Mouse (Mus musculus) B cell, adult 2 months (primary cell): Measurements from ENCODE around the gene Card6.

Experiments
- DNase-seq, 2 experiments: peaks; one replicate each; pipeline ENCODE4 v3.0.0; 2022

The Card6 gene

GRCm38 (mm10) chr15:5129111-5129805 is 20.9 kb upstream of the Card6 start:
- DNase-seq: no peak

GRCm38 (mm10) chr15:5128176-5128940 is 20.0 kb upstream of the Card6 start:
- no peak for DNase-seq

GRCm38 (mm10) chr15:5127487-5127886 is 19.1 kb upstream of the Card6 start:
- no peak for DNase-seq

- DNase-seq: no peak
These were observed 18.1 kb upstream of the Card6 start for GRCm38 (mm10) chr15:5126456-5126855.

GRCm38 (mm10) chr15:5121535-5122313 is 13.4 kb upstream of the Card6 start:
- DNase-seq: no peak

GRCm38 (mm10) chr15:5119707-5120106 is 11.4 kb upstream of the Card6 start:
- no peak for DNase-seq

- DNase-seq: no peak
These were observed 10.9 kb upstream of the Card6 start for GRCm38 (mm10) chr15:5119192-5119591.

- DNase-seq: no peak
These were observed 10.3 kb upstream of the Card6 start for GRCm38 (mm10) chr15:5118626-5119025.

- DNase-seq: peak; percentile 55 to 59
These were observed 8.8 kb upstream of the Card6 start for GRCm38 (mm10) chr15:5117031-5117601.

GRCm38 (mm10) chr15:5116270-5117030 is 8.1 kb upstream of the Card6 start, which contains the start of gene Rpl37:
TSS of gene Rpl37 (plus strand) at chr15:5116645.
- peak; percentile 100 for DNase-seq

- DNase-seq: no peak
These were observed 6.8 kb upstream of the Card6 start for GRCm38 (mm10) chr15:5115173-5115572.

- no peak for DNase-seq
These were observed 4.3 kb upstream of the Card6 start for GRCm38 (mm10) chr15:5112651-5113050.

- peak; percentile 15 to 24 for DNase-seq
These were observed 309 bp upstream of the Card6 start for GRCm38 (mm10) chr15:5108655-5109040.

- peak; percentile 26 to 40 for DNase-seq
These were observed 2.0 kb downstream of the Card6 start for GRCm38 (mm10) chr15:5106293-5106692.

- no peak for DNase-seq
These were observed 2.4 kb downstream of the Card6 start for GRCm38 (mm10) chr15:5105891-5106290.

- DNase-seq: no peak
These were observed 6.0 kb downstream of the Card6 start for GRCm38 (mm10) chr15:5102312-5102711.

GRCm38 (mm10) chr15:5097376-5097775 is 11.0 kb downstream of the Card6 start:
- DNase-seq: no peak

GRCm38 (mm10) chr15:5095534-5096301 is 12.6 kb downstream of the Card6 start:
- no peak for DNase-seq

GRCm38 (mm10) chr15:5090131-5090530 is 18.2 kb downstream of the Card6 start:
- no peak for DNase-seq

- no peak for DNase-seq
These were observed 19.3 kb downstream of the Card6 start for GRCm38 (mm10) chr15:5088850-5089608.

GRCm38 (mm10) chr15:5086162-5086561 is 22.2 kb downstream of the Card6 start:
- no peak for DNase-seq
